Mouse (Mus musculus): ENCODE measurements around the gene Ace. TPM values are rescaled to one million over a fixed set of nuclear protein-coding genes. Genes with fewer than 3 reads are reported as not detected.

Gene Ace
- polyA plus RNA-seq, 2 experiments, result 1.1 to 1.4 TPM

DNA sequence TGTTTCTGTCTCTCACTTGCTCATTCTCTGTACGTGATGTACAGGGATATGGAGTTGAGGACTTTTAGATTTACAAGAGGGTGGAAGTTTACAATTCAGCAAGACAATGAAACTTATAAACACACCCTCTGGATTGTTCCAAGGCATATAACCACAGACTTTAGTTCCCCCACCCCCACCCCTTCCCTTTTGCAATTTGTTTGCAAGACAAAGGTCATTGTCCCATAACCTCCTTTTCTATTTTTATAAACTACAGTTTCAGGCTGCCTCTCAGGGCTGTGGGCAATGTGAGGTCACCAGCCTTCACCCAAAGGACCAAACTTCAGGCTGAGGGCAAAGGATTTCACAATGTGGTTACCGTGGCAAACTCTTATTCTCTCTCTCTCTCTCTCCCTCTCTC lies 22.5 kb downstream of the Ace start:
- H3K9me3 ChIP-seq (ENCODE audit: control insufficient read depth, low read length), result no peaks in the 10 kb centered on the region
- no peak for TF ChIP-seq POLR2A (IDR thresholded peaks at IDR 0.05; ENCODE audit: borderline replicate concordance, extremely low read depth, insufficient read depth, insufficient read length)
- WGBS, result 62% methylated on average over 2 of the region's 2 CpGs
- no peaks in the 10 kb centered on the region for H3K27me3 ChIP-seq (ENCODE audit: control insufficient read depth, insufficient read depth, low read length)
- H3K9ac ChIP-seq (ENCODE audit: low read depth, low read length, severe bottlenecking), result no peak overlapping the region
- ATAC-seq (ENCODE audit: low FRiP score, low read depth), result no peak
- no peaks in the 10 kb centered on the region for H3K4me1 ChIP-seq (ENCODE audit: control insufficient read depth, insufficient read depth, low read length)
- H3K36me3 ChIP-seq (ENCODE audit: control insufficient read depth, insufficient read depth, low read length), result no peaks in the 10 kb centered on the region
- DNase-seq (ENCODE audit: low spot score), result no peak
- H3K27ac ChIP-seq (replicated peaks; ENCODE audit: low read depth, low read length), result no peak overlapping the region
- no peak overlapping the region for H3K4me3 ChIP-seq (replicated peaks; ENCODE audit: low read length)
- H3K4me2 ChIP-seq (replicated peaks; ENCODE audit: low read depth, low read length, severe bottlenecking), result no peak overlapping the region

DNA sequence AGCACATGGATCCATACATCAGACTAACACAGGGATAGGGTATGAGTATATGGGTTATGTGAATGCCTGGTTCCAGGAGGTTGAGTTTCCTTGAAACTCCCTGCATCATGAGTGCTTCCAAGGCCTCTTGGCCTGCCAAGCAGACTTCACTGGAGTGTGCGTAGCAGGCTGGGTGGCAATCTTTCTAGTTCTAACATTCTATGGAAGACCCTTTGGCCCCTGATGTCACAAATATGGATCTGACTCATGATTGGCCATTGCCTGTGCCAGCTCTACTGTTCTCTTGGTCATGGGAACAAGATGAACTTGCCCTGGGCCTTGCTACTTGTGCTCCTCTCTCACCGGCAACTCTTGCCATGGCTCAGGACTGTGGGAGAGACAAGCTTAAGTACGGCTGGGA lies 26.6 kb downstream of the Ace start, which contains the start of gene Ace3:
Gene Ace3 (plus strand): TSS at position 301 of the 400 bp plus-strand sequence.
- WGBS, result 98% methylated on average over 3 of the region's 3 CpGs
- H3K27ac ChIP-seq (replicated peaks; ENCODE audit: low read depth, low read length), result no peak within 1 kb of the TSS
- no peaks in the 10 kb centered on the region for H3K36me3 ChIP-seq (ENCODE audit: control insufficient read depth, insufficient read depth, low read length)
- no peak for TF ChIP-seq POLR2A (IDR thresholded peaks at IDR 0.05; ENCODE audit: borderline replicate concordance, extremely low read depth, insufficient read depth, insufficient read length)
- ATAC-seq (ENCODE audit: low FRiP score, low read depth) (no peak), DNase-seq (ENCODE audit: low spot score) (no peak)
- no peak within 1 kb of the TSS for H3K9ac ChIP-seq (ENCODE audit: low read depth, low read length, severe bottlenecking)
- no peaks in the 10 kb centered on the region for H3K27me3 ChIP-seq (ENCODE audit: control insufficient read depth, insufficient read depth, low read length)
- H3K4me2 ChIP-seq (replicated peaks; ENCODE audit: low read depth, low read length, severe bottlenecking), result no peak within 1 kb of the TSS
- no peaks in the 10 kb centered on the region for H3K4me1 ChIP-seq (ENCODE audit: control insufficient read depth, insufficient read depth, low read length)
- H3K4me3 ChIP-seq (replicated peaks; ENCODE audit: low read length), result no peak within 1 kb of the TSS
- no peaks in the 10 kb centered on the region for H3K9me3 ChIP-seq (ENCODE audit: control insufficient read depth, low read length)

DNA sequence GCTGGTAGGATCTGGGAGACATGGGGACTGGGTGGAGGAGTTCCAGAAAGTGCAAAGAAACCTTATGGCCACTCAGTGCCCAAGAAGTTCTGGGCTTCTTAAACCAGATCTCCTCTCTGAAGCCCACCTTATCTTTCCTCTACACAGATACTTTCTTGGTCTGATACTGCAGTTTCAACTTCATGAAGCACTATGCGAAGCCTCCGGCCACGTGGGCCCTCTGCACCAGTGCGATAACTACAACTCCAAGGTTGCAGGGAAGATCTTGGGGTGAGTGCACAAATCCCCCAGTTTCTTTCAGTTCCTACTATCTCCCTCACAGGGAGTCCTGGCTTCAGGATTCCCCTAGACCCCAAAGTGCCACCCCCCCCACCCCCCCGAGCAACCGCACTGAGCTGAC lies 32.3 kb downstream of the Ace start:
- ATAC-seq (ENCODE audit: low FRiP score, low read depth), result no peak
- Histone ChIP-seq H3K4me1 (ENCODE audit: control insufficient read depth, insufficient read depth, low read length) (no peaks in the 10 kb centered on the region), H3K27me3 (ENCODE audit: control insufficient read depth, insufficient read depth, low read length) (no peaks in the 10 kb centered on the region), H3K36me3 (ENCODE audit: control insufficient read depth, insufficient read depth, low read length) (no peaks in the 10 kb centered on the region), H3K9ac (ENCODE audit: low read depth, low read length, severe bottlenecking) (no peak overlapping the region), H3K9me3 (ENCODE audit: control insufficient read depth, low read length) (no peaks in the 10 kb centered on the region), H3K4me3 (replicated peaks; ENCODE audit: low read length) (no peak overlapping the region), H3K27ac (replicated peaks; ENCODE audit: low read depth, low read length) (no peak overlapping the region), H3K4me2 (replicated peaks; ENCODE audit: low read depth, low read length, severe bottlenecking) (no peak overlapping the region)
- WGBS, result 95% methylated on average over 6 of the region's 6 CpGs
- no peak for TF ChIP-seq POLR2A (IDR thresholded peaks at IDR 0.05; ENCODE audit: borderline replicate concordance, extremely low read depth, insufficient read depth, insufficient read length)
- no peak for DNase-seq (ENCODE audit: low spot score)

DNA sequence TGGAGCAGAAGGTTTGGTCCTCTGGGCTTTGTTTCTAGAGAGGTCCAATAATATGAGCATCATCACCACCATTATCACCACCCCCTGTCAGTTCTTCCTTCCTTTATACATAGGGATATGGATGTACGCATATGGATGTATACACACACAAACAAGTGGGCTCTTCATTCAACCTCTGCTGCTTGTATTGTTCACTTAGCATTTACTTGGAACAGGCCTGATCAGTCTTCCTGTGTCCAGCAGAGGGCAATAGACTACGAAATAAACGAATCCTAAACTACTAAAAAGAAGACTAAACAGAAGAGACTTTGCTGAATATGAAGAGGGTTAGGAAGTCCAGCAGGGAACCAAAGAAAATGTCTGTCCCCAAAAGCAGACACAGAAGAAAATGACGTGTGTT lies 34.0 kb downstream of the Ace start:
- DNase-seq (ENCODE audit: low spot score) (no peak), ATAC-seq (ENCODE audit: low FRiP score, low read depth) (no peak)
- TF ChIP-seq POLR2A (IDR thresholded peaks at IDR 0.05; ENCODE audit: borderline replicate concordance, extremely low read depth, insufficient read depth, insufficient read length), result no peak
- Histone ChIP-seq H3K9ac (ENCODE audit: low read depth, low read length, severe bottlenecking) (no peak overlapping the region), H3K4me2 (replicated peaks; ENCODE audit: low read depth, low read length, severe bottlenecking) (no peak overlapping the region), H3K4me3 (replicated peaks; ENCODE audit: low read length) (no peak overlapping the region), H3K36me3 (ENCODE audit: control insufficient read depth, insufficient read depth, low read length) (no peaks in the 10 kb centered on the region), H3K27me3 (ENCODE audit: control insufficient read depth, insufficient read depth, low read length) (no peaks in the 10 kb centered on the region), H3K4me1 (ENCODE audit: control insufficient read depth, insufficient read depth, low read length) (no peaks in the 10 kb centered on the region), H3K9me3 (ENCODE audit: control insufficient read depth, low read length) (no peaks in the 10 kb centered on the region), H3K27ac (replicated peaks; ENCODE audit: low read depth, low read length) (no peak overlapping the region)
- 49% methylated on average over 4 of the region's 4 CpGs for WGBS

DNA sequence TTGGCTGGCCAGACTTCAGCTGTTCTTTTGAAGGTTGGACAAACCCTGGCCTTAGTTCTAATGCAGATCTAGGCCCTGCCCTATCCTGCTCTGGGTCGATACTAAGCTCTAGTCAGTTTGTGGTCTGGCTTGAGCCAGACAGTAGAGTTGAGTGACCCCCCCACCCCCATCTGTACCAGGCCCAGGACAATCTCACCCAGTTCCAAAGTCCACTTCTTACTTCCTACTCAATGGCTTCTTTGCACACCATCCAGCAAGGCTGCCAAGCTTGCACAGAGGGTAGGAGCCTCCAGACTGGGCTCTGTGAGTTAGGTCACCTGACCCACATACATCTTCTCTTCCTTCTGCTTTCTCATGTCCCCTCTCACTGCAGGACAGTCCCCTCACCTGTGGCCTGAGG lies 36.8 kb downstream of the Ace start:
- no peaks in the 10 kb centered on the region for H3K27me3 ChIP-seq (ENCODE audit: control insufficient read depth, insufficient read depth, low read length)

DNA sequence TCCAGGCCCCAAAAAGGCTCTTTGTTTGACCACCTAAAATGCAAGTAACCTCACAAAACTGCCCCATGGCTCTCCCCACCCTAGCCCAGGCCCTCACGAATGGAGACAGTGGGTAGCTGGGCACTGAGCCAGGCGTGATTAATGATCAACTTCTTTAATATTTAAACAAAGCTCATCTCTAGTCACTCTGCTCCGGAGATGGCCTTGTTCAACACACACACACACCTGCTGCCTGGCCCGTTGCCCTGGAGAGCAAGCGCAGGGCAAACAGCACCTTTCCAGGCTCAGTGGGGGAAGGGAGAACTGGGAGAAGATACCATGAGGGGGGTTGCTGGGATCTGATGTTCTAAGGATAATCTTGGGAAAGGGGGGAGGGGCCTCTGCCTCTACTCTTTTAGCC lies 38.2 kb downstream of the Ace start:
- Histone ChIP-seq H3K9ac (ENCODE audit: low read depth, low read length, severe bottlenecking) (no peak overlapping the region), H3K36me3 (ENCODE audit: control insufficient read depth, insufficient read depth, low read length) (no peaks in the 10 kb centered on the region), H3K9me3 (ENCODE audit: control insufficient read depth, low read length) (no peaks in the 10 kb centered on the region), H3K4me1 (ENCODE audit: control insufficient read depth, insufficient read depth, low read length) (peaks cover 4% of the 10 kb centered on the region; the same call in 1 of the 2 replicates), H3K4me2 (replicated peaks; ENCODE audit: low read depth, low read length, severe bottlenecking) (no peak overlapping the region), H3K4me3 (replicated peaks; ENCODE audit: low read length) (no peak overlapping the region), H3K27me3 (ENCODE audit: control insufficient read depth, insufficient read depth, low read length) (no peaks in the 10 kb centered on the region), H3K27ac (replicated peaks; ENCODE audit: low read depth, low read length) (no peak overlapping the region)
- ATAC-seq (ENCODE audit: low FRiP score, low read depth), result no peak
- DNase-seq (ENCODE audit: low spot score), result no peak
- TF ChIP-seq POLR2A (IDR thresholded peaks at IDR 0.05; ENCODE audit: borderline replicate concordance, extremely low read depth, insufficient read depth, insufficient read length), result no peak
- WGBS, result 62% methylated on average over 5 of the region's 5 CpGs

More for the DNA sequence above, 36.8 kb downstream of the Ace start:
- TF ChIP-seq POLR2A (IDR thresholded peaks at IDR 0.05; ENCODE audit: borderline replicate concordance, extremely low read depth, insufficient read depth, insufficient read length), result no peak
- ATAC-seq (ENCODE audit: low FRiP score, low read depth) (no peak), DNase-seq (ENCODE audit: low spot score) (no peak)
- no peak overlapping the region for H3K27ac ChIP-seq (replicated peaks; ENCODE audit: low read depth, low read length)
- no peak overlapping the region for H3K9ac ChIP-seq (ENCODE audit: low read depth, low read length, severe bottlenecking)
- H3K4me3 ChIP-seq (replicated peaks; ENCODE audit: low read length), result no peak overlapping the region
- WGBS, result 81% methylated on average over 1 of the region's 1 CpGs
- no peaks in the 10 kb centered on the region for H3K36me3 ChIP-seq (ENCODE audit: control insufficient read depth, insufficient read depth, low read length)
- no peaks in the 10 kb centered on the region for H3K9me3 ChIP-seq (ENCODE audit: control insufficient read depth, low read length)
- H3K4me1 ChIP-seq (ENCODE audit: control insufficient read depth, insufficient read depth, low read length), result peaks cover 4% of the 10 kb centered on the region; the same call in 1 of the 2 replicates
- no peak overlapping the region for H3K4me2 ChIP-seq (replicated peaks; ENCODE audit: low read depth, low read length, severe bottlenecking)

All from limb, embryonic 14.5 days (tissue).